Mouse (Mus musculus): ENCODE data around the gene Tbr1.

- TF ChIP-seq POLR2A (IDR thresholded peaks at IDR 0.05; ENCODE audit: low read depth, low read length) (no peak), CTCF (conservative IDR thresholded peaks at IDR 0.05; ENCODE audit: insufficient read depth, insufficient read length, low read depth, low read length) (no peak)
These were observed 13.0 kb downstream of the Tbr1 start for GRCm38 (mm10) chr2:61815583-61816313.
